Mouse (Mus musculus) hindbrain, embryonic 16.5 days (tissue): Measurements from ENCODE around the gene Cabin1. TPM values are rescaled to one million over a fixed set of nuclear protein-coding genes. Genes with fewer than 3 reads are reported as not detected.
A peak's percentile ranks its signal among the peaks of the same experiment; 100 is the strongest.

ENCODE experiments used
- ATAC-seq: fragments of 200-750 bp; cut with Nextera tagmentation; 2 replicates; pipeline ENCODE4 v1.8.0; 2017; ENCODE audit warnings: moderate TSS enrichment, moderate library complexity
- H3K27ac ChIP-seq: fragments of 300-500 bp; sonication (generic); 2 replicates; pipeline ENCODE4 v1.5.1; 2014; ENCODE audit warnings: low read depth, mild to moderate bottlenecking, control low read depth, low read length, moderate library complexity
- H3K27me3 ChIP-seq: fragments of 300-500 bp; sonication (generic); replicated peaks from 2 replicates; pipeline ENCODE4 v1.6.1; 2014; ENCODE audit warnings: low read length; ENCODE audit not compliant: control insufficient read depth, insufficient read depth
- H3K36me3 ChIP-seq: fragments of 300-500 bp; sonication (generic); 2 replicates; pipeline ENCODE4 v1.6.1; 2014; ENCODE audit warnings: mild to moderate bottlenecking, low read length, moderate library complexity, mixed read lengths; ENCODE audit not compliant: control insufficient read depth, insufficient read depth
- H3K4me1 ChIP-seq: fragments of 300-500 bp; sonication (generic); 2 replicates; pipeline ENCODE4 v1.6.1; 2014; ENCODE audit warnings: low read depth, low read length; ENCODE audit not compliant: control insufficient read depth, insufficient read depth
- H3K4me2 ChIP-seq: fragments of 300-500 bp; sonication (generic); 2 replicates; pipeline ENCODE4 v1.6.1; 2014; ENCODE audit warnings: mild to moderate bottlenecking, low read length, control low read depth, moderate library complexity
- H3K4me3 ChIP-seq: fragments of 300-500 bp; sonication (generic); 2 replicates; pipeline ENCODE4 v1.5.1; 2014; ENCODE audit warnings: mild to moderate bottlenecking, low read length, control low read depth, moderate library complexity
- H3K9ac ChIP-seq: fragments of 300-500 bp; sonication (generic); 2 replicates; pipeline ENCODE4 v1.6.1; 2014; ENCODE audit warnings: low read depth, mild to moderate bottlenecking, control low read depth, low read length, moderate library complexity
- H3K9me3 ChIP-seq: fragments of 300-500 bp; sonication (generic); 2 replicates; pipeline ENCODE4 v1.6.1; 2014; ENCODE audit warnings: mild to moderate bottlenecking, low read length, moderate library complexity; ENCODE audit not compliant: control insufficient read depth
- WGBS: fragments of 180-500 bp; shearing (Covaris S2); extraction: QIAGEN DNeasy Blood & Tissue Kit; methylation state at CpG from one replicate; pipeline ENCODE4 v1.1.7; 2014; 5-methylcytosine and 5-hydroxymethylcytosine counted together
- polyA plus RNA-seq: library from polyadenylated mRNA; unstranded; fragments of >200 nt; fragmentation: Nextera tagmentation; extraction: Ambion mirVana; gene quantifications from 2 replicates; pipeline ENCODE4 v1.2.1, GENCODE M21; 2015

Gene Cabin1
- polyA plus RNA-seq, 1 experiment from 2014 or later = 30.9 TPM

DNA sequence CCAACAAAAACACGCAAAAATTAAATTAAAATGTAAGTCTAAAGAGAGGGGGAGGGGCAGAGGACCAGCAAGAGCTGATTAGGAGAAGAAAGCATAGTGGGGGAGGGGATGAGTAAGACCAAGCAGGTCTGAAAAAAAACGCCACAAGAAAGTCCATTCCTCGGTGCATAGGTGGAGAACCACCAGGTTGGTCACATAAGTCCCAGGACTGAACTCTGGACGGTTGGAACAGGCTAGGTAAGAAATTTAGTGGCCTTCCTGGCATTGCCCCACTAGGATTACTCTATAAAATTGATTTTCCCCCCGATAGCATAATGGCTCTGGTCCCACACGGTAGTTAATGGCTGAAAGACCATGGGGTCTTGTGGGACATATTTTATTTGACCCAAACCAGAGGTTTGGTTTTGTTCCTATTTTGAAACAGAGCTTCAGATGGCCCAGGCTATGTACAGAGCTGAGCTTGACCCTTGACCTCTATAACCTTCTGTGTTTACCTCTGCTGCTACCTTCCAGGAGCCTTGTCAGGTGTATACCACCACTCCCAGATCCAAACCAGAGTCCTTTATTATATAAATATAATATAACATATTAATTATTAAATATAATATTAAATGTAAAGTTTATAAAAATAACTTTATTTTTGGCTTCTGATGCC is 25.1 kb upstream of the Cabin1 start:
- 82% methylated on average over 6 of the region's 6 CpGs for WGBS
- no peak for ATAC-seq
- H3K9ac ChIP-seq = no peak overlapping the region
- no peaks in the 10 kb centered on the region for H3K9me3 ChIP-seq
- H3K4me1 ChIP-seq = no peaks in the 10 kb centered on the region
- H3K27ac ChIP-seq = no peak overlapping the region
- H3K36me3 ChIP-seq = no peaks in the 10 kb centered on the region
- no peak overlapping the region for H3K4me2 ChIP-seq
- no peak overlapping the region for H3K4me3 ChIP-seq
- H3K27me3 ChIP-seq = no peaks in the 10 kb centered on the region

DNA sequence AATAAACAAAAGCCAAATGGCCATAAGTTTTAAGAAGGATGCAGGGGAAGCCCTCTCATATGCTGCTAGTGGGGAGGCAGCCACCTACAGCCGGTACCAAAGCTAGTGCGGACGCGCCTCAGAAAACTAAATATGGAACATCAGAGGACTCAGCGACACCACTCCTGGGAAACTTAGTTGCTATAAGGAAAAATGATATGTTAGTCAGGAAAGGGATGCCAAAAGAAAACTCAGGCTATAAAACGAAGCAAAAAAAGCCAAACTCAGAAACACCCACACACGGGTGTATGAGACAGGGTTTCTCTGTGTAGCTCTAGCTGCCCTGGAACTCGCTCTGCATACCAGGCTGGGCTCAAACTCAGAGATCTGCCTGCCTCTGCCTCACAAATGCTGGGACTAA is 24.1 kb upstream of the Cabin1 start:
- Histone ChIP-seq H3K9me3 (no peaks in the 10 kb centered on the region), H3K4me2 (no peak overlapping the region), H3K27ac (no peak overlapping the region), H3K27me3 (no peaks in the 10 kb centered on the region), H3K4me3 (no peak overlapping the region), H3K36me3 (no peaks in the 10 kb centered on the region), H3K9ac (no peak overlapping the region), H3K4me1 (no peaks in the 10 kb centered on the region)
- ATAC-seq = no peak
- 95% methylated on average over 8 of the region's 8 CpGs for WGBS

DNA sequence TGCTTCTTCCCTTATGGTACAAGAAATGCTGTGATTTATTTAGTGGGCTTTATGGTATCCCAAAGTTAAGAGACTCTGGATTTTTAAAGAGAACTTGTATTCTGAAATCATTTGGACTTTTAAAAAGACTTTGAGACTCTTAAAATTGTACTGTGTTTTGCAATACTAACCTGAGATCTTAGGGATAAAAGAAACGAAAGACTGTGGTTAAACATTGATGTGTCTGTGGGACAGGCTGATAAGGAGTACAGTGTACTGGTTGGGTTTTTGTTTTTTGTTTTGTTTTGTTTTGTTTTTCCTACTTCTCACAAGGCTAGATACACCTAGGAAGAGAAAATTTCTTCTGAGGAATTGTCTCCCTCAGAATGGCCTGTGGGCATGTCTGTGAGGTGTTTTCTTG is 21.3 kb upstream of the Cabin1 start:
- Histone ChIP-seq H3K36me3 (no peaks in the 10 kb centered on the region), H3K4me1 (peaks cover 5% of the 10 kb centered on the region), H3K27ac (no peak overlapping the region), H3K4me2 (no peak overlapping the region), H3K9ac (no peak overlapping the region), H3K9me3 (no peaks in the 10 kb centered on the region), H3K27me3 (peaks cover 7% of the 10 kb centered on the region), H3K4me3 (no peak overlapping the region)
- ATAC-seq = no peak
- 70% methylated on average over 1 of the region's 1 CpGs for WGBS

DNA sequence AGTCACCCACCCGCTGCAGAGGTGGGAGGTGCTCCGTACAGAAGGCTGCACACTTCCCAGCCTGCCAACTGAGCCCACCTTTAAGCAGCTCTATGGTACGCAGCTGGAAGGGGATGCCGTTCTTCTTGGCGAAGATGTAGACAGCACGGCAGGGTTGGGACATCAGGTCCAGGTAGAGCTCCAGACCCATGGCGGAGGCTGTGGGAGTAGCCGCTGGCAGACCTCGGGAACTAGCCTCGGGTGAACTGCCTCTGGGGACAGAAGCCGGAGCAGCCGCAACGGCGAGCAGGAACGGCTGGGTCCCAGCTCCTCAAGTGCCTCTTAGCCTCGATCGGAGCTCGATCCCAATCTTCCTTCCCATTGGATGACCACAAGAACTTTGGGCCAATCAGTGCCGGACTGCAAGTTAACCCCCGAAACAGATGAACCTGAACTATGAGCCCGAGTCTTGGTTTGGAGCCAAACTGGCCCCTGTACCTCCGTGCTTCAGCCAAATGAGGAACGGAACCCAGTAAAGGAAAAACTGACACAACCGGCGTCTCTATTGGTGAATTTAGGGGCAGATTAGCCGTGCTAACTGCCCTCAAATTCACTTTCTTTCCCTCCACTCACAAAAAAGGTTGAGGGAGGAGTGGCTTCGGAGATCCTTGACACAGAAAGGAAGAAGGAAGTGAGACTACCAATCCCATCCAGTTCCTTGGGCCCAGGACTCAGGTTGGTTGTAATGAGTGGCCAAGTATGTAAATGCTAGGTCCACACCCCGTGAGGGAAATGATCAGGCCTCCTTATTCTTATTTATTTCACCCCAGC is 16.8 kb upstream of the Cabin1 start, which contains the start of the genes Gm20441 and Gstt3:
Gene Gm20441 (minus strand): TSS at position 186 of the 810 bp plus-strand sequence.
Gene Gstt3 (minus strand): TSS at position 646 of the 810 bp plus-strand sequence.
- Histone ChIP-seq H3K4me2 (peak within 1 kb of the TSS; percentile 70), H3K4me3 (peak within 1 kb of the TSS; percentile 39), H3K36me3 (no peaks in the 10 kb centered on the region), H3K27me3 (peaks cover 16% of the 10 kb centered on the region), H3K9me3 (no peaks in the 10 kb centered on the region), H3K27ac (no peak within 1 kb of the TSS), H3K4me1 (peaks cover 6% of the 10 kb centered on the region), H3K9ac (peak within 1 kb of the TSS; percentile 47)
- ATAC-seq = no peak
- under 1% methylated on average over 28 of the region's 28 CpGs for WGBS

DNA sequence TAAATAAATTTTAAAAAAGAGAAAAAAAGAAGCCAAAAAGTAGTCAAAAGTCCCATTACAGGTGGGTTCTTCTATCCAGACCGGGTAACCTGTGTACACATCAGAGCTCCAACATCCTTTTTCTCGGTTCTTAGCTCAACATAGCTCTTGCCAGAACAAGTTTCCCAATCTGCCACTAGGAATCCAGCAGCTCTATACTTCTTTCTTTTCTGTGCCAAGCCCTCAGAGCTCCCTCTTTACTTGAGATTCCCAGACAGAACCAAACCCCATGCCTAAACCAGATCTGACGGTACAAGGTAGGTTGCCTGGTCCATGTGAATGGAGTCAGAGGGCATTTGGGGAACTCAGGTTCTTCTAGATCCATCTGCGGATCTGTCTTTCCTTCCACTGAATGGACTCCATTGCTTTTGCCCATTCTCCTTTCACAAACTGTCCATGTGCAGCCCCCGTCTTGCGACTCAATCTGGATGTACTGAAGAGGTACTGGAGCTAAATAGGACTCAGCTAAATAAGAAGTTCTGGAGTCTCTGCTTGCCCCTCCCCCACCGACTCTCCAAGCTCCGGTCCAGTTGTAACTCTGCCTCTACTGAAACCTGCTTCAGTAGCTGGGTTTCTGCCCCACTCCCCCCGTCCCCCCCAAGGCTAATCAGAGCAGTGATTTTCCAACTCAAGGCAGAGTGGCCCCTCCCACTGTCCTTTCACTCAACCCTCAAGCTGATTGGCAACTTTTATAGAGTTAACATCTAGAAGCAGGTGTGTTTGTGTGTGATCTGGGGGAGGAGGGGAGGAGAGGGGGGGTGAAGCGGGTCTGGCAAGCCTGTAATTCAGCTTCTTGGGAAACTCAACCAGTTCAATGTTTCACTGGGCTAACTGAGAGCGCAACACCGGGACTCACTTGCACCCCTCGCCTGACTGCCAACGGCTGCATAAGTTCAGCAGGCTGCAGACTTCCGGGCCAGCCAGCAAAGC is 15.3 kb upstream of the Cabin1 start:
- peaks cover 16% of the 10 kb centered on the region for H3K27me3 ChIP-seq
- WGBS = 41% methylated on average over 15 of the region's 15 CpGs

DNA sequence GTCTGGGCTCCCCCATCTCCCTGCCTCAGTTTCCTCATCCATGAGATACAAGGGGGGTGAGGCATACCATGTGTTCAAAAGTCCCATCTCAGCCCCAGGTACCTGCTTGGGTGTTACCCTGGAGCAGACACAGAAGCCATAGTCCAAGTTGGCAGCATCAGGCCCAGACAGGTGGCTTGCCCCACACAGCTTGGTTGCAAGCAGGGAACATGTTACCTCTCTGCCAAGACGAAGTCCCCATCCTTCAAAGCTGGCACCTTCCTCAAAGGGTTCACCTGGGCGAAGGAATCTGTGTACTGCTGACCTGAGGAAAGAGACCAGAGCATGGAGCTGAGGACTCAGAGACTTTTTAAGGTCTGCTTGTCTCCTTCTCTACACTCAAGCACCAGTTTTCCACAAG is 13.7 kb upstream of the Cabin1 start:
- no peak overlapping the region for H3K27ac ChIP-seq
- H3K36me3 ChIP-seq = no peaks in the 10 kb centered on the region
- ATAC-seq = no peak
- 78% methylated on average over 2 of the region's 2 CpGs for WGBS
- H3K9ac ChIP-seq = no peak overlapping the region
- H3K27me3 ChIP-seq = peaks cover 16% of the 10 kb centered on the region
- peaks cover 6% of the 10 kb centered on the region for H3K4me1 ChIP-seq
- H3K4me2 ChIP-seq = no peak overlapping the region
- no peak overlapping the region for H3K4me3 ChIP-seq
- no peaks in the 10 kb centered on the region for H3K9me3 ChIP-seq

More for the DNA sequence above, 15.3 kb upstream of the Cabin1 start:
- Histone ChIP-seq H3K4me1 (peaks cover 6% of the 10 kb centered on the region), H3K9me3 (no peaks in the 10 kb centered on the region), H3K27ac (no peak overlapping the region), H3K36me3 (no peaks in the 10 kb centered on the region), H3K9ac (no peak overlapping the region), H3K4me3 (no peak overlapping the region), H3K4me2 (no peak overlapping the region)
- ATAC-seq = no peak

DNA sequence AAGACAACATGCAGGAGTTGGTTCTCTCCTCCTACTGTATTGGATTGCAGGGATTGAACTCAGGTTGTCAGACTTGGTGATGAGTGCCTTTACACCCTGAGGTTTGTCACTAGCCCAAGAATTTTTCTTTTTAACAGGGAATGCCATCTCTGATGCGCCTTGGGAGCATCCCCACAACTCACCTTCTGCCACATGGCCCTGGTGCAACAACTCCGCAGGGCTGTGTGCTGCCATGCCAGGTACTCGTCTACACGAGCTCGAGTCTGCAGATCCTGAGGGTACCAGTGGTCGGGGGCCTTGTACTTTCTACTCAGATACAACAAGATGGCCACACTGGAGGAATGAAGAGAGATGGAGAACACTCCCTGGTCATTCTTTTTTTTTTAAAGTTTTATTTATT is 12.4 kb upstream of the Cabin1 start:
- no peaks in the 10 kb centered on the region for H3K9me3 ChIP-seq
- WGBS = 90% methylated on average over 6 of the region's 6 CpGs
- H3K4me2 ChIP-seq = no peak overlapping the region
- ATAC-seq = no peak
- H3K36me3 ChIP-seq = no peaks in the 10 kb centered on the region
- H3K9ac ChIP-seq = no peak overlapping the region
- peaks cover 10% of the 10 kb centered on the region for H3K27me3 ChIP-seq
- peaks cover 14% of the 10 kb centered on the region for H3K4me1 ChIP-seq
- no peak overlapping the region for H3K27ac ChIP-seq
- no peak overlapping the region for H3K4me3 ChIP-seq

DNA sequence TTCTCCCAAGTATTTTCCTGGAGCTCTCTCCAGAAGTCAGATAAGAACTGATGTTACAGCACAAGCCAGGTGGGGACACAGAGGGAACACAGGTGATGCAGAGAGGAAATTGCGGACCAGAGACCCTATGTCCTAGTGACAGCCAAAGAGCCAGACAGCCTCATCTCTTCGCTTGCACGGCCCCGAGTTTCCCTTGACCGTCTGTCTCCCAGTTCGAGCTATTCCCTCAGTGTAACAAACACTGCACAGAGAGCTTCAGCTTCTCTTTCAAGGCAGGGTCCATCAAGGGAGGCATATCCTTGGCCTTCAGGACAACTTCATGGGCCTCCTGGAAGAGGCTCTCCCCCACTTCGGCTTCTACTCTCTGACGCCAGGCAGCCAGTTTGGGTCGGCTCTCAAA is 10.4 kb upstream of the Cabin1 start:
- Histone ChIP-seq H3K4me2 (no peak overlapping the region), H3K27me3 (peaks cover 6% of the 10 kb centered on the region), H3K9me3 (no peaks in the 10 kb centered on the region)

More for the DNA sequence above, 10.4 kb upstream of the Cabin1 start:
- Histone ChIP-seq H3K4me1 (peaks cover 7% of the 10 kb centered on the region), H3K9ac (no peak overlapping the region), H3K27ac (no peak overlapping the region), H3K4me3 (no peak overlapping the region), H3K36me3 (no peaks in the 10 kb centered on the region)
- WGBS = 93% methylated on average over 9 of the region's 9 CpGs
- no peak for ATAC-seq
